Mouse (Mus musculus): ENCODE measurements around the gene Mutyh.

GRCm38 (mm10) chr4:116782171-116782570, 25.4 kb upstream of the Mutyh start:
- TF ChIP-seq CTCF (IDR thresholded peaks at IDR 0.05; ENCODE audit: low read depth, low read length) (no peak), GATA1 (IDR thresholded peaks at IDR 0.05; ENCODE audit: borderline replicate concordance, low read length) (no peak), TAL1 (conservative IDR thresholded peaks at IDR 0.05; ENCODE audit: low read depth, low read length) (no peak), POLR2AphosphoS5 (IDR thresholded peaks at IDR 0.05; ENCODE audit: insufficient replicate concordance, low read depth, low read length) (no peak), GATA2 (IDR thresholded peaks at IDR 0.05; ENCODE audit: borderline replicate concordance, low read depth, low read length) (no peak)
